Mouse (Mus musculus): Measurements from ENCODE around the gene 1810062G17Rik.

DNA sequence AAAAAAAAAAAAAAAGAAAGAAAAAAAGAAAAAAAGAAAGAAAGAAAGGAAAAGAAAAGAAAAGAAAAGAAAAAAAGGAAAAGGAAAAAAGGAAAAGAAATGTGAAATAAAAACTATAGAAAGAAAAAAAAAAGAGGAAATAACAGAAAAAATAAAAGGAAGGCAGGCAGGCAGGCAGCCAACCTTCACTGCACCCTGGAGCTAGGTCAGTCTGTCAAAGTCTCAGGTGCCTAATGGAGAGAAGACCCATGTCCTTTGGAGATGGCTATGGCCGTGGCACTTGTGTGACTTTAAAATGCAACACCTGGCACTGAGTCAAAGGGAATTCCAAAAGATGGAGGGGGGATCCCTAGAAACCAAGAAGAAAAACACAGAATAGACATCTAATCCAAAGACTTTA lies 12.6 kb downstream of the 1810062G17Rik start:
- TF ChIP-seq CTCF (IDR thresholded peaks at IDR 0.05 in 2 of 3, conservative IDR thresholded peaks at IDR 0.05 in 1 of 3; ENCODE audit: control insufficient read depth in 1 of 3, insufficient read depth in 1 of 3, low read depth in 2 of 3, low read length in 3 of 3, poor library complexity in 1 of 3, severe bottlenecking in 1 of 3) (no peak), USF2 (IDR thresholded peaks at IDR 0.05; ENCODE audit: borderline replicate concordance in 1 of 2, insufficient read depth in 1 of 2, low read depth in 1 of 2, low read length in 2 of 2) (no peak)

All from MEL (cell line).